Mouse (Mus musculus) brown adipose tissue, adult 24 weeks (tissue): ENCODE measurements around the gene Gpr183. TPM values are rescaled to one million over a fixed set of nuclear protein-coding genes. Genes with fewer than 3 reads are reported as not detected.
A peak's percentile ranks its signal among the peaks of the same experiment; 100 is the strongest.

ENCODE experiments used
- H3K27ac ChIP-seq: fragments of 200-500 bp; replicated peaks from 2 replicates; pipeline ENCODE4 v1.5.1; 2012; ENCODE audit warnings: low read depth, mild to moderate bottlenecking, low read length
- H3K4me1 ChIP-seq: fragments of 200-500 bp; 2 replicates; pipeline ENCODE4 v1.6.1; 2012; ENCODE audit warnings: low read length, mixed read lengths; ENCODE audit not compliant: control insufficient read depth, insufficient read depth, insufficient read length
- H3K4me3 ChIP-seq: fragments of 200-500 bp; 2 replicates; pipeline ENCODE4 v1.5.1; 2012; ENCODE audit warnings: low read depth, mild to moderate bottlenecking, low read length, moderate library complexity; ENCODE audit not compliant: insufficient read depth
- polyA plus RNA-seq: library from polyadenylated mRNA; stranded (reverse); fragments of >200 nt; gene quantifications from 2 replicates; pipeline ENCODE4 v1.2.4, GENCODE M21; 2012; ENCODE audit not compliant: missing spikeins, insufficient read depth, insufficient read length

Gene Gpr183
- polyA plus RNA-seq, 1 experiment: 1.3 TPM

DNA sequence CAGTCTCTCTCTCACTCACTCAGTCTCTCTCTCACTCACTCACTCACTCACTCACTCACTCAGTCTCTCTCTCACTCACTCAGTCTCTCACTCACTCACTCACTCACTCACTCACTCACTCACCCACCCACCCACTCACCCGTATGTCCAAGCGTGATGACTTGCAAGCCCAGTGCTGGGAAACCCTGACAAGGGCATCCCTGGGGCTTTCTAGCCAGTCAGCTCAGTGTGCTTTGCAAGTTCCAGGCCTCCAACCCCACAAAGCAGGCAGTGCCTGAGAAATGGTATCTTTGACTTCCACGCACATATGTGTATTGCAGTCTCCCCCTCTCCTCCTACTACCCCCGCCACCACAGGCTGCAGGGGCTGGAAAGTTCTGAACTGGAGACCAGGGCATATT lies 43.0 kb downstream of the Gpr183 start:
- no peak overlapping the region for H3K27ac ChIP-seq
- peaks cover 4% of the 10 kb centered on the region; the same call in 1 of the 2 replicates for H3K4me1 ChIP-seq
- no peak overlapping the region for H3K4me3 ChIP-seq

DNA sequence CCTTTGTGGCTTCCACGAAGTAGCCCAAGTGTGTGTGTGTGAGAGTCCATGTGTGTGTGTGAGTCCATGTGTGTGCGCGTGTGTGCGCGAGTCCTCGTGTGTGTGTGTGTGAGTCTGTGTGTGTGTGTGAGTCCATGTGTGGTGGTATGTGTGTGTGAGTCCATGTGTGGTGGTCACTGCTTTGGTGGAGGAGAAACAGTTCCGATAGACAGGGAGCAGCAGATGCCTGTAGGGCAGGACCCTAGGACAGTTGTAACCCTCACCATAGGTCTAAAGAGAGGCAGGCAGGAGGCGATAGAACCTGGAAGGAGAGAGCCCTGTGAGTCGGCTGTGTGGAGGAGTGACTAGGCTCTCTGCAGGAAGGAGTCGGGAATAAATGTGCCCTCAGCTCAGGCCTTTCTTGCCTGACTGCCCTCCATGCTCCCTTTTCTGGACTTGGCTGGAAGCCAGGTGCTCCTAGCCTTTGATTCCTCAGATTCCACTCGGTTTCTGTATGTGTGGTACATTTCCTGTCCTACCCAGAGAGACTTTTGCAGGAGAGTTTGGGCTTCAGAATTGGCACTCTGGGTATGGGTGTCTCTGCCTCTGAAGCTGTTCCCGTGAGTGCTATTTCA lies 44.4 kb downstream of the Gpr183 start:
- Histone ChIP-seq H3K4me1 (peaks cover 4% of the 10 kb centered on the region; the same call in 1 of the 2 replicates), H3K4me3 (no peak overlapping the region), H3K27ac (no peak overlapping the region)

GRCm38 (mm10) chr14:121919752-121920151 lies 45.2 kb downstream of the Gpr183 start:
- Histone ChIP-seq H3K4me1 (peaks cover under 1% of the 10 kb centered on the region; the same call in 1 of the 2 replicates), H3K27ac (no peak overlapping the region), H3K4me3 (no peak overlapping the region)

DNA sequence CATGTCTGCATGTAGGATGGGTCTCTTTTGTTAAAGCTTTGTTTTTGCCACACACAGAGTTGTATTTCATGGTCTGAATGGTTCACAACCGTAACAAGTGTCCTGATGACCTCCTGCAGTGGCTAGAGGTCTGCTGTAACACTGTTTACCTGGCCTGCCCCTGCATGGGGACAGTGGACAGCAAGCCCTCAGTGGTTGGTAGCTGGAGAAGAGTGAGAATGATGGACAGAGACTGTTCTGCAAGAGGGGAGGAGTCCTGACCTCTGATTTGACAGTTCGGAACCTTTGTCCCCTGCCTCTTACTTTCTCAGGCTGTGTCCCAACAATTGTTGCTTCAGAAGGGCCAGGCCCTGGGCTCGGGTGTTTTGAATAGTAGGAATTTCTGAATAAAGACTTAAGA lies 46.7 kb downstream of the Gpr183 start:
- Histone ChIP-seq H3K4me1 (no peaks in the 10 kb centered on the region; the same call in 1 of the 2 replicates), H3K4me3 (no peak overlapping the region), H3K27ac (no peak overlapping the region)

DNA sequence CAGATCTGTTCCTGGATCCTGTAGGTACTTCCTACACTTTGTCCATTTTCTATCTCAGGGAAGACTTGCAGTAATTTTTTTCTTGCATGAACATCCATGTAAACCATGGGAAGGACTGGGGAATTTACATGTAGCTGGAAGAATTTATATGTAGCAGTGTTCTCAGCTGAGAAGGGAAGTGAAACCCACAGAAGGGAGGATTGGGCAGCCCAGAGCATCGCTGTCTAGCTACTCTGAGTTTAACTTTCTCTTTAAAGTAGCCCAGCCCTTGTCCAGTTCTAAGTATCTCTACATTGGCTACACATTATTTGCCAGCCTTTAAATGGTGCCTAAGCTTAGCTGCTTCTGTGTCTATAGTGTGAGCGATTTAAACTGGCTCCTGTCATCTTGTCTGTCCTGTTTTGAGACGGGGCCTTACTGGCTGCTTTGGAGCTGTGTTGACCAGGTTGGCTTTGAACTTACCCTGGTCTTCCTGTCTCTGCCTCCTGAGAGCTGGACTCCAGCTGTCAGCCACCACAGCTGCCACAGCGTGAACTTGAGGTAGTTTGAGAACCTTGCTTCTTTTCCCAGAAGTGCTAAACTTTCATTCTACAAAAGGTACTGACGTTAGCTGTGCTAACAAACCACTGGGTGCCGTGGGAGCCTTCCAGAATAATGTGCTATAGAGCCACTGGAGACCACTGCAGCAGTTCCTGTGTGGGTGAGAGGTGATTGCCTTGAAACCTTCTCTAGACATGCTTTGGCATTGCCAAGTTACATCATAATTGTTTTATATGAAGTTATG lies 48.5 kb downstream of the Gpr183 start:
- Histone ChIP-seq H3K27ac (0 out of 2 replicates have a peak overlapping the region, but pooled peaks have one; percentile 25), H3K4me3 (no peak overlapping the region), H3K4me1 (no peaks in the 10 kb centered on the region; the same call in 1 of the 2 replicates)

- H3K27ac ChIP-seq: peak within 1 kb of the TSS; percentile 25; the same call in 1 of the 2 replicates
- 0 out of 2 replicates have a peak within 1 kb of the TSS, but pooled peaks have one; percentile 14 for H3K4me3 ChIP-seq
- no peaks in the 10 kb centered on the region; the same call in 1 of the 2 replicates for H3K4me1 ChIP-seq
These were observed 49.4 kb downstream of the Gpr183 start, which contains the start of gene Gpr18 for GRCm38 (mm10) chr14:121915621-121916020. Gene Gpr18 (minus strand): TSS chr14:121915781.

DNA sequence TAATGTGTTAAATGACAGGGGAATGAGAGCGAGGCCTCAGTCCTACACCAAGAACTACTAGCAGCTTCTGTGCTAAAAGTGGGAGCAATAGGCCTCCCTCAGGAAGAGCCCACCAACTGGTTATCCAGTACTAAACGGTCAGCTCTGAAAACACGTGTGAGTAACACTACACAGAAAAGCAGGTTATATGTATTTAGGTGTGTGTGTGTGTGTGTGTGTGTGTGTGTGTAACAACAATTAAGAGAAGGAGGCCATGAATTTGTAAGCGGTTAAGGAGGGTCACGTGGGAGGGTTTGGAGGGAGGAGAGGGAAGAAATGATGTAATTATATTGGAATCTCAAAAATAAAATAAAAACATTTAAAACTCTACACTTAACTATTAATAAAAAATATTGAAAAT lies 49.9 kb downstream of the Gpr183 start:
- Histone ChIP-seq H3K4me1 (no peaks in the 10 kb centered on the region; the same call in 1 of the 2 replicates), H3K4me3 (no peak overlapping the region), H3K27ac (no peak overlapping the region)

- no peaks in the 10 kb centered on the region; the same call in 1 of the 2 replicates for H3K4me1 ChIP-seq
- no peak overlapping the region for H3K27ac ChIP-seq
- H3K4me3 ChIP-seq: no peak overlapping the region
These were observed 52.5 kb downstream of the Gpr183 start for GRCm38 (mm10) chr14:121912501-121912900.

- no peaks in the 10 kb centered on the region for H3K4me1 ChIP-seq
- no peak overlapping the region for H3K27ac ChIP-seq
- no peak overlapping the region for H3K4me3 ChIP-seq
These were observed 55.1 kb downstream of the Gpr183 start for GRCm38 (mm10) chr14:121909868-121910267.

- Histone ChIP-seq H3K27ac (no peak overlapping the region), H3K4me1 (peaks cover 3% of the 10 kb centered on the region; the same call in 1 of the 2 replicates), H3K4me3 (no peak overlapping the region)
These were observed 57.9 kb downstream of the Gpr183 start for GRCm38 (mm10) chr14:121906992-121907681.

GRCm38 (mm10) chr14:121906341-121906991 lies 58.5 kb downstream of the Gpr183 start:
- no peak overlapping the region for H3K27ac ChIP-seq

GRCm38 (mm10) chr14:121904754-121905153 lies 60.2 kb downstream of the Gpr183 start:
- H3K4me3 ChIP-seq: no peak overlapping the region
- peaks cover 3% of the 10 kb centered on the region for H3K4me1 ChIP-seq
- no peak overlapping the region for H3K27ac ChIP-seq

More at GRCm38 (mm10) chr14:121906341-121906991, 58.5 kb downstream of the Gpr183 start:
- Histone ChIP-seq H3K4me1 (peaks cover 3% of the 10 kb centered on the region), H3K4me3 (no peak overlapping the region)

DNA sequence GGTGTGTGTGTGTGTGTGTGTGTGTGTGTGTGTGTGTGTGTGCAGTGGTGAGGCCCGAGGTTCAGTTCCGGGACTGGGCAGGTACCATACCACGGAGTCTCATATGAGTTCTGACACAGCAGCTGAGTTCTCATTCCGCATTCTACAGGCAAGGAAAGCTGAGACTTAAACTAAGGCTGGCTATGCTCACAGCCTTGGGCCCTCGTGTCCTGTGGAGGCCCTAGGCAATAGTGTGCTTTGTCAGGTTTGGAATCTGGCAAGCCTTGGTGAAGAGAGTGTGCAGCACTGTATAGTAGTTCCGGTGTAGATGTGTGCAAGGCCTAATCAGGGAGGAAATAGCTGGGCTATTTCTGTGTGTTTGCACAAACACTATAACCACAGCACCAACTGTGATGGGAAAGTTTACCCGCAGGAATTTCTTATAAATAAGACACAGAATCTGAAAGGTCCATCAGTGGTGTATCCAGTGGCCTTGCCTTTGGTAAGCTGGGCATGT lies 61.6 kb downstream of the Gpr183 start:
- H3K4me3 ChIP-seq: no peak overlapping the region
- peaks cover 3% of the 10 kb centered on the region for H3K4me1 ChIP-seq
- H3K27ac ChIP-seq: no peak overlapping the region
